Mouse (Mus musculus) adrenal gland, adult (tissue): ENCODE measurements at regions not wholly inside any gene's neighbourhood (a gene's known extent, or its start where the extent isn't known, plus 50 kb on each side); places are given as distances from the start of the nearest gene placed in this dataset.

Source experiments
- DNase-seq, 2 experiments: peaks; one replicate each; pipeline ENCODE4 v3.0.0; 2022 to 2023; ENCODE audit warnings: low spot score in 1 of 2; ENCODE audit not compliant: inconsistent age in 2 of 2

- no peak for DNase-seq
These were observed 81.4 kb downstream of the Lhx2 start for GRCm38 (mm10) chr2:38420498-38420897.

GRCm38 (mm10) chr2:38422406-38422805 lies 83.3 kb downstream of the Lhx2 start:
- DNase-seq, result no peak

- no peak for DNase-seq
These were observed 84.8 kb downstream of the Lhx2 start for GRCm38 (mm10) chr2:38423886-38424277.

- DNase-seq, result no peak
These were observed 85.3 kb downstream of the Lhx2 start for GRCm38 (mm10) chr2:38424278-38424931.

- no peak for DNase-seq
These were observed 85.9 kb downstream of the Lhx2 start for GRCm38 (mm10) chr2:38424976-38425375.

- DNase-seq, result peak; percentile 76 to 96
These were observed 81.6 kb upstream of the Nek6 start for GRCm38 (mm10) chr2:38429752-38430378.

- DNase-seq, result peak in 1 of 2 experiments; percentile 35
These were observed 79.9 kb upstream of the Nek6 start for GRCm38 (mm10) chr2:38431546-38431945.

GRCm38 (mm10) chr2:38433736-38434135 lies 77.7 kb upstream of the Nek6 start:
- DNase-seq, result peak in 1 of 2 experiments; percentile 67

GRCm38 (mm10) chr2:38436701-38437100 lies 74.7 kb upstream of the Nek6 start:
- no peak for DNase-seq

- no peak for DNase-seq
These were observed 72.3 kb upstream of the Nek6 start for GRCm38 (mm10) chr2:38439191-38439590.

- DNase-seq, result no peak
These were observed 71.5 kb upstream of the Nek6 start for GRCm38 (mm10) chr2:38439973-38440372.

- no peak for DNase-seq
These were observed 62.4 kb upstream of the Nek6 start for GRCm38 (mm10) chr2:38449092-38449491.

- no peak for DNase-seq
These were observed 54.9 kb upstream of the Nek6 start for GRCm38 (mm10) chr2:38456571-38456970.

- DNase-seq, result no peak
These were observed 51.1 kb upstream of the Nek6 start for GRCm38 (mm10) chr2:38460367-38460766.

- DNase-seq, result no peak
These were observed 50.5 kb upstream of the Nek6 start for GRCm38 (mm10) chr2:38460825-38461540.
